Mouse (Mus musculus): ENCODE results near the gene Magi3.
A peak's percentile ranks its signal among the peaks of the same experiment; 100 is the strongest.

Gene Magi3

DNA sequence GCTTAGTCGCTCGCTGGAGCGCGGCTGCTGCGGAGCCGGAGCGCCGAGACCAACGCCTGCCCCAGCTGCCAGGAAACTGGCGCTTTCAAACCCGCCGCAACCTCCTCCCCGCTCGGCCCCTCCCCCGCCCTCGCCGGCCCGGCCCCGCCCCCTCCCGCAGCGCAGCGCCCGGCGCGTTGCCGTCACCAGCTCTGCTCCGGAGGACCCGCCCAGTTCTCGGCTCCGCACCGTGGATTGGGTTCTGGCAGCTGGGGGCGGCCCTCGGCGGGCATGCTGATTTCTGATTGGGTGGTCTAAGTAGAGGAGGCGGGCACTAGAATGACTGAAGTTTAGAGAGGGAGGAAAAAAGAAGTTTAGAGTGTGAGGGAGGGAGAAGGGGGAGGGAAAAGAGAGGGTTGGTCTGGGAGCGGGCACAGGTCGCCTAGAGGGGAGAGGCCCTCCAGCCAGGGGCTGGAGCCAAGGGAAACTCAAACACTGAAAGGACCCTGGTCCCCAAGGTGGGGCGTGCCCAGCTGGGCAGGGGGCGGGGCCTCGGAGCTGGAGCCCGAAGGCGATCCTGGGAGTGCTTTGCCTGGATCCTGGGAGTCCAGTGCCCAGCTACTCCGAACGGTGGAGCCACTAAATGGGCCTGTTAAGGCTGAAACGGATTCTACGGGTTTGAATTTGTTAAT is at the start of gene Magi3:
Magi3 (minus strand) TSS at position 80 of the 671 bp plus-strand sequence.
- DNase-seq (ENCODE audit: low spot score): peak; percentile 97

GRCm38 (mm10) chr3:104264530-104265145 is 44.5 kb upstream of the Magi3 start:
- no peak for DNase-seq (ENCODE audit: low spot score)

- no peak for DNase-seq (ENCODE audit: low spot score)
Measured at GRCm38 (mm10) chr3:104260221-104260620, 40.0 kb upstream of the Magi3 start.

DNA sequence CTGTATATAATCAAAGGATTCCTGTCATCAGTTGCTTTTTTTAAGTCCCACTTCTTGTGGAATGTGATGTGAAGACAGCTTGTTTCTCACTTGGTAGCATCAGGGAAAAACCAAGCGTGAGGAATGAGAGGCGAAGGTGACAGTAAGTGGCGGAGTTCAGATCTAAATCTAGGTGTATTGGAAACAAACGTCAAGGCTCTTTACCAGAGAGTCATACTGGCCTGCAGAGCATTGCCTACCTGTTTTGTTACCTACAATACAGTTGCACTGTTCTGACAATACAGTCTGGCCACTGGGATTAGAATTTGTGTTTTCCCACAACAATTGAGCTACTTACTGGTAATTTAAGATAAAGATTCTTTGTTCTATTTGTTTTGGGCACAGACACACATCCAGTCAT is 39.0 kb upstream of the Magi3 start:
- DNase-seq (ENCODE audit: low spot score): no peak

- DNase-seq (ENCODE audit: low spot score): no peak
Measured at GRCm38 (mm10) chr3:104257041-104257440, 36.9 kb upstream of the Magi3 start.

DNA sequence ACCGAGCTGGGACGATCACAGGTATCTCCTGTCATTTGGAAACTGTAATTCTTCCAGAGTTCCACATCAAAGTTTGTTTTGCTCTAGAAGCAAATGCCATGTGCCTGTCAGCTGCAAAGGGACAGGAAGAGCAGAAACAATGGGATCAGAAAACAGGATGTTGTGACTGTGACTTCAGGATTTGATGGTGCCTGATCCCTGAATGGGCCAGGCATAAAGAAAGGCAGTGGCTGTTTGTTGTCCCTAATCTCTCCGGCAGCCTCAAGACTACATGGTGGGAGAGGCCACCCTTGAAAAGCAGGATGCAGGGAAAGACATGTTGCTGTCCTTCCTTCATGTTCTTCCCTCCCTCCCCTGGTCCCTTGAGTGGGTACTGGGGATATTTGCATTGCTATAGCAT is 33.6 kb upstream of the Magi3 start:
- no peak for DNase-seq (ENCODE audit: low spot score)

GRCm38 (mm10) chr3:104247850-104248249 is 27.7 kb upstream of the Magi3 start:
- no peak for DNase-seq (ENCODE audit: low spot score)

- no peak for DNase-seq (ENCODE audit: low spot score)
Measured at GRCm38 (mm10) chr3:104247057-104247456, 26.9 kb upstream of the Magi3 start.

GRCm38 (mm10) chr3:104244373-104244772 is 24.2 kb upstream of the Magi3 start:
- DNase-seq (ENCODE audit: low spot score): peak; percentile 10

- no peak for DNase-seq (ENCODE audit: low spot score)
Measured at GRCm38 (mm10) chr3:104243972-104244371, 23.8 kb upstream of the Magi3 start.

DNA sequence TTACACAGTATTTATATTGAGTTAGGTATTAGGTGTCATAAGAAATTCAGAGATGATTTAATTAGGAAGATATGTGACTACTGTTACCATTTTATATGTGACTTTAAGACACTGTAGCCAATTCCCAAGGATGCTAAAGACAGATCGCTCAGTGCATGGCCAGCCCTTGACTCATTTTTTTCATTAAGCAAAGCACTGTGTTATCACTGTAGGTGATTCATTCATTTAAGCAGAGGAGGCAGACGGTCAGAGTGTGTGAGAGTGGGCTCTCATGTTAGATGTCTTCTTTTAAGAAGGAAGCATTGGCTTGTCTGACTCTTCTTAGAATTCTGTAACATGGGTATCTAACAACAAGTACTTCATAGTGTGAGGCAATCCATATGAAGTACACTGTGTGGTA is 19.6 kb upstream of the Magi3 start:
- DNase-seq (ENCODE audit: low spot score): no peak

- no peak for DNase-seq (ENCODE audit: low spot score)
Measured at GRCm38 (mm10) chr3:104239376-104239775, 19.2 kb upstream of the Magi3 start.

- DNase-seq (ENCODE audit: low spot score): no peak
Measured at GRCm38 (mm10) chr3:104237846-104238440, 17.8 kb upstream of the Magi3 start.

GRCm38 (mm10) chr3:104236029-104236428 is 15.9 kb upstream of the Magi3 start:
- no peak for DNase-seq (ENCODE audit: low spot score)

- no peak for DNase-seq (ENCODE audit: low spot score)
Measured at GRCm38 (mm10) chr3:104235099-104235498, 14.9 kb upstream of the Magi3 start.

DNA sequence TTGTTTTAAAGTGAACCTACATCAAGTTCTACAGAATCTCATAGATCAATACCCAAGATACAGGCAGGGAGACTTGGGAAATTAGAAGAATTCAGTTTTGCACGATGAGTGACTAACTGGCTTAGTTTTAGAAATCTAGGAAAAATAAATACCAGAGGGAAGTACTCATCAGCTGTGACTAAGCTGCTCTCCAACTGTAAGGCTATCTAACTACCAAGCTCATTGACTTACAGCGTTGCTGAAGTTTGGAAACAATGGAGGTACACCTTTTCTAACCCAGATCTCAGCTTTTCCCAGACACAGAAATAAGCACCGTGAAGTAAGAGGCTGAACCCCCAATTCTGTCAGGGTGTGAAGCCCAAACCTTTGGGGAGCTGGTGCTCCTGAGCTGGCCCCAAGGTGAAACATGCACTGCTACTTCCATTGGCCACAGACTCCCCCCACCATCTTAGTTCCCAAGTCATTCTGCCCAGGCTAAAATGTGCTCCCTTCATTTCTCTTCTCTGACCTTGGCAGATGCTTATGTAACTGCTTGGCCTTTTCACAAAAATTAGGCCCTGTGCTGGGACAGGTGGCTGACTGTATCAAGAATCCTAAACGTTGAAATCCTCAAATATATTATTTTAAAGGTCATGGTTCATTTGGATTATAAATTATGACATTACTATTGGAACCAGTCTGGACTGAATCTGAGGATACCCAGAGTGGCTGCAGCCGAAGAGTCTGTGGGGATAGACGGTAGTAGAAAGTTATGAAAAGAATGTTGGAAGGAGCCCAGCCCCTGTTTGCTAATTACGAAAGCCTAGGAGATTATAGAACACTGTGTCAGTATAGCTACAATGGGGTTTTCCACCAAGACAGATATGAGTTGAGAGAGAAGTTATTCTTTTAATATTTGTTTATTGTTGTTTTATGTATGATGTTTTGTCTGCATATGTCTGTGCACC is 13.5 kb upstream of the Magi3 start:
- no peak for DNase-seq (ENCODE audit: low spot score)

GRCm38 (mm10) chr3:104227438-104228111 is 7.4 kb upstream of the Magi3 start:
- peak; percentile 23 for DNase-seq (ENCODE audit: low spot score)

DNA sequence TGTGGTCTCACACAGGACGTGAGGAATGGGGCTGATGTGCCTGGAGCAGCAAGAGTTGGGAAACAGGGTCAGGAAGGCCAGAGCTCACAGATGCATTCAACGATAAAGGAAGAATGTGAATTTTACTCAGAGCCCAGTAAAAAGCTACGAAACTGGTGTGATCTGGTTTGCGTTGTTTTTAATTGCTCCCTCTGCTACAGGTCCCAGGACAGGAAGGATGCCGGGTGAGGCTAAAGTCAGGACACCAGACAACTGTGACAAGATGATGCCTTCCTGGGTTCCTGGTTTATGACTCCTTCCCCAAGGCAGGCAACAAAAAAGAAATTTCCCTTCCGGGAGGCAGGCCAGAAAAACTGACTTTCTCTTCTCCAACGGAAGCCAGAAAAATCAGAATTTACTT is 6.6 kb upstream of the Magi3 start:
- no peak for DNase-seq (ENCODE audit: low spot score)

GRCm38 (mm10) chr3:104221156-104221555 is 982 bp upstream of the Magi3 start:
- no peak for DNase-seq (ENCODE audit: low spot score)

GRCm38 (mm10) chr3:104219531-104220294 is 461 bp downstream of the Magi3 start:
- peak; percentile 43 for DNase-seq (ENCODE audit: low spot score)

DNA sequence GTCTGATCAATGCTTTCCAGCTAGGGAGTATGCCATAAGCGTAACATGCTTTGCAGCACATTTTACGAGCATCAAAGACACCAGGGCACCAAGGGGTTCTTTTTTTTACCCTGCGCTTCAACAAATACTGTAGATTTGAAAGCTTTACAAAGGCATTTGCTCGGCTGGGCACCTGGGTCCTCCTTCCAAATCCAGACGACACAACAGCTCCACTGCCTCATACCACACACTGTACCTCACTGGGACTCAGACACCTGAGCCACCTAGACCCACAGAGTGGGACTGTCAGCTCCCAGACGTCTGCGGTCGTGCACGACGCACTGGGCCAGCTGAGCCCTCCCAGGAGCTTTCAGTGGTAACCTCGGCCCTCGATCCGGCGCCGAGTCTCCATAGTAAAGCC is 1.2 kb downstream of the Magi3 start:
- DNase-seq (ENCODE audit: low spot score): peak; percentile 37
